Mouse (Mus musculus): ENCODE results near the gene Grip1.

DNA sequence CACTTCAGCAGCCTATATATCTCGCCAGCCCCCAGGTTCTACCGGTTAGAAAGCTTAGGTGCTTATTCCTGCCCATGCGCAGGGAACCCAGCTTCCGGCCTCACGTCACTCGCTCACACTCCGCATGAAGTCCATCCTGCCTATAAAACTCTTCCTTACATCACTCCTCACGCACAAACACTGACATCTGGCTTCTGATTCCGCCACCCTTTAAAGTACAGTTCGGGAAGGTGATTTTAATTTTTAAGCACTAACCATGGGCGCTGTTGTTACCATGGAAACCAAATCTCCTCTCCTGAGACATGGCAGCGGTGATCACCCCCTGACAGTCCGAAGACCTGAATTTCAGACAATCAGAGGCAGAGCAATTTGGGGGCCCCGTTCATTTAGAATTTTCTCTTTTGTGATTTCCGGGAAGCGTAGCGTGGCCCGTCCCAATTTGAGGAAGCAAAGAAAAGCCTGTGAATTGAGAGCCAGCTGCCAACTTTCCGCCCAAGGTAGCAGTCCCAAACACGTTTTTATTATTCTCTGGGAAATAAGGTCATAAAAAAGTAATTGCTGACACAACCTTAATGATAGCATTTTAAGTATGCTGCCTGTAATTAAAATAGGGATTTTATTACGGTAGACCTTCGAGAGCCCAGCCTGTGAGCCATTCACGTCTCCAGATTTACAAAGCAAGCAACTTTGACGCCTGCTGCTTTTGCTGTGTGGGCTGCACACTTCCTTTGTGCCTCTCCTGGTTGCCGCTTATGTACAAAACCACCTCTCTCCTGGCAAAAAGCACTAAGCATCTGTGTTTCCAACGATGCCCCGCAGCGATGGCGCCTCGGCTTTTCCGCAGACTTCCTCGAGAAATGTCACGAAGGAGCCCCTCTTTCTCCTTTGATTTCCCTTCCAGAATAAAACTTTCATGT is 308.1 kb downstream of the Grip1 start:
- no peak for TF ChIP-seq CTCF (IDR thresholded peaks at IDR 0.05)
- no peak for TF ChIP-seq POLR2A (IDR thresholded peaks at IDR 0.05; ENCODE audit: insufficient read depth, low read depth, low read length)
